Mouse (Mus musculus): ENCODE data around the gene Disc1.

Disc1 gene

DNA sequence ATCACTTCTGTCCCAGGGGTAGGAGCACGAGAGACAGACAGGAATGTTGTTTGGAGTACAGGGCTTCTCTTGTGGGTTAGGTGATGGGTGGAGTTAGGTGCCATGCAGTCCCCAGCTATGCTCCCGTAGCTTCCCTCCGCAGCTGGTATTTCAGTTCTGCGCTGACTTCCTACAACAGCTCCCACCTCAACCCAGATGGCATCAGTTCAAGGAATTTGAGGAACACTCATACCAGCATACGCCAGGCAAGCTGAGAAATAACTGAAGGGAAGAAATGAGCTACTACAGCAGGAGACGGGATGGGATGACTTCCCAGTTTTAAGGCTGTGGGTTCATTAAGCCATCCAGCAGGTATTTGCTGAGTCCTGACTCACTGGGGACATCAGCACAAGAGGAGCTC lies 76.8 kb downstream of the Disc1 start:
- DNase-seq = no peak

DNA sequence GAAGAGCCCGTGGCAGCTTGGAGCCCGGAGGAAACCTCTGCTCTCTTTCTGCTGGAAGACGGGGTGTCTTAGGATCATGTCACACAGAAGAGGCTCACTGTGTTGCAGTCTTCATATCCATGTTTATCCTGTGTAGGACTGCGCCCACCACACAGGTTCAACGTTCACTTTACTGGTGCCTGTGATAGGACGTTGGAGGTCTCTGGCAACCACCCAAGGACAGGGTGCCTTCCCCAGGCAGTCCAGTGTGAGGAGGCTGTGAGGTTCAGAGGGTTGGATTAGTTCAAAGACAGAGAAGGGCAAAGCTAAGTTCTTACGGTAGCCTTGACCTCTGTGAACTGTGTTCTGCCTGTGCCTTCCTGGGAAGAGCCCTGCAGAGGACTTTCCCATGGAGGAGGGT lies 77.3 kb downstream of the Disc1 start:
- no peak for DNase-seq

DNA sequence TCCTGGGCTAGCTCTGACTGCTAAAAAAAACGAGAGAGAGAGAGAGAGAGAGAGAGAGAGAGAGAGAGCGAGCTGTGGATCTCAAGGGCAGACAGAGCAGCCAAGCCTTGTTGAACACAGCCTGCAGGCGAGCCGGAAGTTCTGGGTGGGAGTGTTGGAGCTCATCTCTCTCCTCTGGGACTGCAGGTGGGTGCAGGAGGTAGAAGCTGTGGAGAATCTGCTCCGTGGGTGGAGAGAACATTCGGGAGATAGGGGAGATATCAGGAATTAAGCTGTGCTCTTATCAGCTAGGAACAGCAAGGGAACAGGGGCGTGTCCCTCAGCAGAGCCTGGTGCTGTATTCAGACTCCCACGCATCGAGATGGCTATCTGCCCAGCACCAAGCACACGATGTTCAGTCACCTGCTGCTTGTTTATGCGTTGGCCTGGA lies 79.7 kb downstream of the Disc1 start:
- DNase-seq = no peak

DNA sequence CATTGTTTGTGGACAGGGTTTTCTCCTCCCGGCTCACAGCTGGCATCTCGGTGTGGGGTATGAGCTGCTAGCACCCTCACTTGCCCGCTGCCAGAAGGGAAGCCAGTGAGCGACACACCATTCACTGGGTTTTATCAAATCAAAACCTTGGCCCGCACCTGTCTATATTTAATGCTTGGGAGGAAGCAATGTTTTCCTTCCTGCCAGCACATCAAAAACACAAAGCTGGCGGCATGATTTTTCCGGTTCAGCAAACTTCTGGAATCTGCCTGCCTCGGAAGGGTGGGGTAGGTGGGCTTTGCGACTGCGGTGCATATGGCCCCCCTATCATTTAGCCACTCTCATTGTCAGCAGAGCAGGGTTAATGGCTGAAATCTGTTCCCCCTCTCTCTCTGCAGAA lies 80.9 kb downstream of the Disc1 start:
- no peak for DNase-seq

DNA sequence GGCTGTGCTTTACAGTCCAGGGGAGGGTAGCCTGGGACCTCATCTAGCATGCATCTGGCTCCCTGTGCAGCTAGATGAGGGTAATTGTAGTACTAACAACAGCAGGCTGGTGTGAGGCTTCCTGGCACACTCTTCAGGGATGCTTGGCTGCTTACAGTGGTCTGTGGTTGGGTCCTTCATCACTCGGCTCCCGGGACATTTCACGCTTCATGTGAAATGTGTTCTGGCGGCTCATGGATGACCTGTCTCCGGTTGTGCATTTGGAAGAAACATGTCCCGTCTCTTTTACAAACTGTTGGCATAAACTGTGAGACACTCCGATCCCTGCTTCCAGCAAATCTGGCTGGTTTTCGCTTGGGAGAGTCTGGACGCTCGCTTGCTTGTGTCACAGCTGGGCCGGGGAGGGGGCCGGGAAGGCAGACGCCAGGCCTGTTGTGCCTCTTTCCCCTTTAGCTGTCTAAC lies 85.7 kb downstream of the Disc1 start:
- no peak for DNase-seq

DNA sequence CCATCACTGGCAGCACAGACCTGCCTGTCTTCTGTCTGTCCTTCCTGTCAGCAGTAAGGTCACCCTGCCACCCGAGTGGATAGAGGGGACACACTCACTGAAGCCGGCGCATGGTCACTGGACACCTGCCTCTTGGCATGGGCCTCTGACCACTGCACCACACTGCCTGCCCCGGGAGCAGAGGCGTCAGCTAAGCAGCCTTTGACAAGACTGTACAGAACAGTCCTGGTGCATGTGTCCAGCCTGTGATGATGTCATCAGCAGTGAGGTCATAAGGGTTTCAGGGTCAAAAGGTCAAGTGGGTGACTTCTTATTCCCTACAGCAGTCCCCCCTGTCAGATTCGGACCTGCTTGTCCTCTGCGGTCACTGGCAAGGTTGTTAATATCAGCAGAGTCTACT lies 87.0 kb downstream of the Disc1 start:
- DNase-seq = no peak

DNA sequence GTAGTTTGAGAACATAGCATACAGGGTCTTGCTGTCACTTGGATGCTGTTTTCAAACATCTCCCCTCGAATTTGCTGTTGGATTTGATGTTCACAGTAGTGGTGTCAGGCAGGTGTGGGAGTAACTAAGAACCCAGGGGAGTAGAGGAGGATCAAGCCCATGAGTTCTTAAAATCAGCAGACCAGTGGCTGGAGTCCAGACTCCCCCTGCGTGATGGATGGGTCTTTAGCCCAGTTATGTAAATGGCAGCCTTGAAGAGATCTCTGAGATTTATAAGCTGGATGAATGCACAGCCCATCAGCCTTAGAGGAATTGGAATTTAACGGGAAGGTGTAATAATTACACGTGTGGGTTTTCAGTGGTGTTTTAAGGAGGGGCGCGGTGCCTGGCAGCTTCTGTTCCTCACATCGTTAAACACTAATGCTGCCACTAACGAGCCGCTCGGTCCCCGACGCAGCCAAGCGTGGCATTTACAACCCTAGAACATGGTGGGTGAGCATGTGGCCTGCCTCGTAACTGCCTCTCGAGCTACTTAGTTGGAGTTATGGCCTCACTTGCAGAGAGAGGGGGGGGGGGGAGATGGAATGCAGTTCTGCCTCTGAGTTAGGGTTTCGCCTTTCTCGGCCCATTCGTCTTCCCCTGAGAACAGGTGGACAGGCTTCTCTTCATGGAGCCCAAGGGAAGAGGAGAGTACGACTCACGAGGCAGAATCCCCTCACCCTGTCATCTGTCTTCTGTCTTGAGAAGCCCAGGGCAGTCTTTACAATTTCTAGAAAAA lies 103.1 kb downstream of the Disc1 start:
- no peak for DNase-seq

DNA sequence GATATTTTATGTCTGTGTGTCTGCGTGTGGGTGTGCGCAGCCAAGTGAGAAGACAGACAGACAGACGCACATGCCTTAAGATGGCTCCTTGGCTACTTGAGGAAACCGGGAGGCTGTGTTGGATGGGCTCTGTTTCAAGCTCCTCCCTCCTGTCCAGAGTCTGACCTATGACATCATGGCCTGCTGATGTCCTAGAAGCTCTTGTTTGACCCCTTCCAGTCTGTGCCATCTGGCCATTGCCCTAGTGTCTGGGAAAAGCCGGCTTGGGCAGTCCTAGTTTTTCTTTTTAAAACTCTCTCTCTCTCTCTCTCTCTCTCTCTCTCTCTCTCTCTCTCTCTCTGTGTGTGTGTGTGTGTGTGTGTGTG lies 103.6 kb downstream of the Disc1 start:
- DNase-seq = no peak

DNA sequence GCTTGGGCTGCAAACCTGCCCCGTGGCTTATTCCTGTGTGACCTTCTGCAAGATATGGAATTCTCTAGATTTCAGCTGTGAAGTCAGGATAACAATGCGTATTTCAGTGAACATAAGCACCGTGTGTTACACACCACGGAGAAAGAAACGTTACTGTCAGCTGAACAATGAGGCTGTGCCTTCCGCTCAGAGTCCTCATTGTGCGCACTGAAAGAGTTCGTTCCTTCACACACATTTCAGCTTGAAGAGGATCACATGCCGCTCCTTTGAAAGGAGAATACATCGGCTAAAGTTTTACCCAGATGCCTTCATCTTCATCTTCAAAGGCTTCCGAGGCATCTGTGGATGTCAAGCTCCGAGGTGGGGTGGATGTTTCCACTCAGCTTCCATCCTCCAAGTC lies 105.4 kb downstream of the Disc1 start:
- no peak for DNase-seq

DNA sequence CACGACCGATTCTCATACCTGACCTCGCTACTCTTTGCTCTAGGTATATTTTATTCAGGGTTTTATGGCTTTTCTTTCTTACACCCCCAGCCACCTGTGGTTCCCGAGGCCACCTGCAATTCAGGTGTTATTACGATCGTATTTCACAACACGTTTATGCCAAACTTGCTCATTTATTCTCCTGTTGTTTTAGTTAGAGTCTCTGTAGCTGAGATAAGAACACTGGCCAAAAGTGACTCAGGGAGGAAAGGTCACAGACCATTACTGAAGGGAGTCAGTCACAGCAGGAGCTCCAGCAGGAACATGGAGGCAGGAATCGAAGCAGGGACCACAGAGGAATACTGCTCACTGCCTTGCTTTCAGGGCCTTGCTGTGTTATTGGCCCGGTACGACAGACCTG lies 109.5 kb downstream of the Disc1 start:
- no peak for DNase-seq

DNA sequence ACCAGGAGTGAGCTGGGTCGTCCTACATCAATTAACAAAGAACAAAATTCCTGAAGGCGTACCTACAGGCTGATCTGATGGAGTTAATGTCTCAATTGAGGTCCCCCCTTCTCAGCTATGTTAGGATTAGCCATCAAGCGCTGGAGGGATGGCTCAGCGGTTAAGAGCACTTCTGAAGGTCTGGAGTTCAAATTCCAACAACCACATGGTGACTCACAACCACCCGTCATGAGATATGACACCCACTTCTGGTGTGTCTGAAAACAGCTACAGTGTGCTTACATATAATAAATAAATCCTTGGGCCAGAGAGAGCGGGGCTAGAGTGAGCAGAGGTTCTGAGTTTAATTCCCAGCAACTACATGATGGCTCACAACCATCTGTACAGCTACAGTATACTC lies 109.9 kb downstream of the Disc1 start:
- DNase-seq = no peak

DNA sequence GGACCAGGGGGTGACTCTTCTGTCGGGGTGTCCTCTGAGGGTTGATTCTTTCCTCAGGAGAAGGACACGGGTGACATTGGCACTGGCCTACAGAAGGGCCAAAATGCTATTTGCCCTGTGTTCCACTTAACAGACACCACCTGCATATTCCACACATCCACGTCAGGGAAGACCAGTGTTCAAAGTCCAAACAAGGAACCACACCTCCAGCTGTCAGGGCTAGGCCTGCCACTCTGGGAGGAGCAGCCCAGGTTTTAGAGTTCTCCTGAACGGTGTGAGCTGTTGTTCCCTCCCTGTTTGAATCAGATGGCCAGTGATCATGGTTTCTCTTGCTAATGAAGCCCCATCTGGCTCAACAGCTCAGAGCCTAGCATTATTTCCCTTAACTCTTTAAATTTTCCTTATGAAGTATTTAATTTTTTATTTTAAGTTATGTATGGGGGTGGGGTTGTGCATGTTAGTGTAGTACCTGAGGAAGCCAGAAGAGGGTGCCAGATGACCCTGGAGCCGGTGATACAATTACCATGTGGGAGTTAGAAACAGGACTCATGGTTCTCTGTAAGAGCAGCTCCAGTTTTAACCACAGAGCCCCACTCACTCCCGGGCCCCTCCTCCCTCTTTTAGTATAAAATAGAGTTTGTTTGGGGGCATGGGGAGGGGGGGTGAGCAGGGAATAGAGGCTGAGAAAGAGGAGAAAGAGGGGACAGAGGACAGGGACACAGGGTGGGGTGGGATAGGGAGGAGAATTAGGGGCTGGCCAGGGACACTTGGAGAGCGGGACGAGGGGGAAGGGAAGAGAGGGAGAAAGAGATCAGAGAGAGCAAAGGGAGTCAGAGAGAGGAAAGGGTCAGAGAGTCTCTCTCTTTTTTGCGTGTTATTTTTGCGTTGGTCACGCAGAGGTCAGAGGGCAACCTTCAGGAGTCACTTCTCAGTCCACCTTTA lies 111.8 kb downstream of the Disc1 start:
- peak; percentile 34 to 46 for DNase-seq

DNA sequence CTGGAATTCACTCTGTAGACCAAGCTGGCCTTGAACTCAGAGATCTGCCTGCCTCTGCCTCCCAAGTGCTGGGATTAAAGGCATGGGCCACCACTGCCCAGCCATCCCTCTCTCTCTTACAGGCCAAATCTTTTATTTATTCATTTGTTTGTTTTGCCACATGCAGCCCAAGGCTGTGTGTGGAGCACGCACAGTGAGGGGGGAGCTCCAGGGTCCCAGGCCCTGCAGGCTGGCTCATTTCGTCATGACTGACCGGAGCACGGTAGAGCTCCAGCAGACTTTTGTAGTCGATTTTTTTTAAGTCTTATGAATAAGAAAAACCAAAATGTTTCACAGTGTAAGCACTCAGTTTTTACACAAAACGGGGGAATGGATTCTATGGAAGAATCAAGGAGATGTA lies 112.5 kb downstream of the Disc1 start:
- DNase-seq = no peak

DNA sequence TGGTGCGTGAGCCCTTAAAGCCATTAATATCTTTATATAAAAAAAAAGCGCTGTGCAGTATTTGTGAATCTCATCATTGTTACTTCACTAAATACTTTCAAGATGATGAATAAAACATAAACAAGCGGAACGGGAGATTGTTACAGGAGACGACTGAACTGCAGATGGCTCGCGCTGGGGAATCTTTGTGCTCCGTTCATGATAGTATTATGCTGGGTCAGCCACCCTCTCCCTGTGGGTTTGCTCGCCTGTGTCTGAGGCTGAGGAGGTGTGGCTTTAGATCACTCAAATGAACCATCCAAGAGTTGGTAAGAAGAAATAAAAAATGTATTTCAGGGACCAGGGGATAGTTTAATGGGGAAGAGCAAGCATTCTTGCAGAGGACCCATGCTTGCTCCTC lies 113.0 kb downstream of the Disc1 start:
- DNase-seq = no peak

DNA sequence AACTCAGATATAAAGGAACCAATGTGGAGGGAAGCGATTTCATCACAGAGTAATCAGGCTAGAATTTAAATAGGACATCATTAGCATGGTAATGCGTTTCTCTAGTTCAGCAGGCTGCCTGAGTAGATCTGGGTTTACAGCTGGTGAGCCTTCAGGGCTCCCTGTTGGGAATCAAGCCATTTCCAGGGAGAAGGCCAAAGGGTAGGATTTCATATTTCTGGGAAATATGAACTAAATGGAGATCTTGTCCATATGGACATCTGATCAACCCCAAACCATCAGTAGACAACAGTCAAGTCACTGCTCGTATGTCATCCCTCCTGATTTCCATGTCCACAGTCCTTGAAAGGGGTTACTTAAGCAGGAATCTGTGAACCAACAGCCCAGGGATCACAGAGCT lies 115.6 kb downstream of the Disc1 start:
- DNase-seq = no peak

DNA sequence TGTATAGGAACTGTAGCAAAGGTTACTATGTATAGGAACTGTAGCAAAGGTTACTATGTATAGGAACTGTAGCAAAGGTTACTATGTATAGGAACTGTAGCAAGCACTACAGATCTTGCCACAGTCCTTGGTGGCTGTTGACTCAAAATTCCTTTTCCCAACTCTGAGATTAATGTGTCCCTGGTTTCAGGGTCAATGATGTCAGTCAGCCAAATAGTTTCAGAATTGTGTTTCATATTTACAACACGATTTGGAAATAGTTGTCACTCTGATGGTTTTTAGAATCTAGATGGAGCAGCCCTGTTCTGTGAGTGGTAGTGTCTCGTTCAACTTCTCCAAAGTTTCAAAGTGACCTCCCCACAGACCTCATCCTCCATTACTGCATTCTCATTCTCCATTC lies 117.5 kb downstream of the Disc1 start:
- DNase-seq = no peak

DNA sequence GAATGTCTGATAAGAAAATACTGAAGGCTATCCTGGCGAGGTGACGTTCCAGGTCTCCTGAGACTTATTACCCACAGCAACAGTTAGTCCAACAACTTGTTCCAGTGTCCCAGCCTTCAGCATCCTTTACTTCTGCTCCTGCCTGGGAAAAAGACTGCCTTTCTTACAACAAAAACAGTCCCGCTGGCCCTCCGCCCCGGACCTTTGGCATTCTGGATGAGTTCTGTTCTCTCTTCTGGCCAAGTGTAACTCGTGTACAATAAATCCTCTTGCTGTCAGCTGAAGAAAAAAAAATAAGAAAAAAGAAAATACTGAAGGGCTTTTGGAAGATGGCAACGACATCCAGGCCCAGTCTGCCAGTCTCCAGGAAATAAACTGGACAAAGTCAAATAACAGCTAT lies 120.2 kb downstream of the Disc1 start:
- DNase-seq = no peak

DNA sequence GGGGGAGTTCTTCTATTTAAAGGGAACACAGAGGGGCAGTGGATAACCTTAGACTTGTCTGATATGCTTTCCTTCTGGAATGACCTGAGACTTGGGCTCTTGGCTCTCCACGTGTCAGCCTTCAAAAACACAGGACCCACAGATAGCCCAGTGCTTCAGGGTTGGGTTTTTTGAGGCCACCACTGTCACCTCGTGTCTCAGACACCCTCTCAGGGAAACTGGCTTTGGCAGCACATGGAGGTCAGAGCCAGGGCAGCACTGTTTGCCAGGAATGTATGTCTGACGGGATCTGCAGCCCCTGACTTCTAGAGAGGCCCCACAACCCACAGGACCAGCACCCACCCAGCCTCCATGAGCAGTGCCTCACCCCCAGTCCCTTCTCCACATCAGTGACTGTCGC lies 120.9 kb downstream of the Disc1 start:
- DNase-seq = no peak

DNA sequence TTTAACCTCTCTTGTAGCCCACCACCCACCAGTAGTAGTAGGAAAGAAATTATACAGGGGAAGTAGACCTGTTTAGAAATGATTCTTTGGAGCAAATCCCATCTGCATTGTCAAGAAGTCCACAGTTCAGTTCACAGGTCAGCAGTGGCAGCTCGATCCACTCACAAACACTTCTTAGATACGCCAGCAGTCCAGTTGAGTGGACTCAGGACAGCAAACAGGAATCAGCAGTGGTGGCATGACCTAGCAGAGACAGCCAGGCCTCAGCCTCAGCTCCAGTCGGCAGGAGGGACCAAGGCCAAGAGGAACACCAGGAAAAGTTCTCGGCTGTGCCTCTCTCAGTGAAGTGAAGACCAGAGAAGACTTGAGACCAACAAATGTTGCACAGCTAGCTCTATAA lies 121.7 kb downstream of the Disc1 start:
- DNase-seq = no peak

DNA sequence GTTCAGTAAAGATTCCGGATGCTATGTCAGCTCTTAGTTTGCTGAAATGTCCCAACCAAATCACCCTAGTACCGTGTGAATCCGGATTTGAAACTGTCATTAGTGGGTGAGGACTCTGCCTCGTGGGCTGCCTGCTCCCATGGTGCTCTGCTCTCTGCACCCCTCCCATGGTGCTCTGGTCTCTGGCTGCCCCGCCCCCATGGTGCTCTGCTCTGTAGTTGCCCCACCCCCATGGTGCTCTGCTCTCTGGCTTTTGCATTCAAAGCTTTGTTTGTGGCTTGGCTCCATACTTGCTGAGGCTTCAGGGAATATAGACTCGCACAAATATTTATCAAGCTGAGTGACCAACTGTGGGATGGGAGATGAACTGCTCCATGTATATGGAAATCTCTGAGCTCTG lies 123.1 kb downstream of the Disc1 start:
- no peak for DNase-seq

DNA sequence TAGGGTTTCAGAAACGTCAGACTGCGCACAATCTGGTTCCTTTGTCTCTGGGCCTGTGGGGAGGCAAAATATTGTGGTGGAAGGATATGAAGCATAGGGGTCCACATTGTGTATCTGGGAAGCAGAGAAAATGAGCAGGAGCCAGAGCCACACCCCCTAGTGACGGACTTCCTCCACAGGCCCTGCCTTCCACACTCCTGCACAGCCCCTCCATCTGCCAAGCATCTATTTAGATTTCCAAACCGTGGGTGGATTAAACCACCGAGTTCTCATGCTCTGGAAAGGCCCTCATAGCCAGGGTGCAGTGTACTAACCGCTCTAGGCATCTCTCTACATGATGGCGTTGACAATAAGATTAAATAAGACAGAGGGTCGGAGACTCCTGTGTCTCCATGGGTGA lies 124.0 kb downstream of the Disc1 start:
- DNase-seq = no peak

DNA sequence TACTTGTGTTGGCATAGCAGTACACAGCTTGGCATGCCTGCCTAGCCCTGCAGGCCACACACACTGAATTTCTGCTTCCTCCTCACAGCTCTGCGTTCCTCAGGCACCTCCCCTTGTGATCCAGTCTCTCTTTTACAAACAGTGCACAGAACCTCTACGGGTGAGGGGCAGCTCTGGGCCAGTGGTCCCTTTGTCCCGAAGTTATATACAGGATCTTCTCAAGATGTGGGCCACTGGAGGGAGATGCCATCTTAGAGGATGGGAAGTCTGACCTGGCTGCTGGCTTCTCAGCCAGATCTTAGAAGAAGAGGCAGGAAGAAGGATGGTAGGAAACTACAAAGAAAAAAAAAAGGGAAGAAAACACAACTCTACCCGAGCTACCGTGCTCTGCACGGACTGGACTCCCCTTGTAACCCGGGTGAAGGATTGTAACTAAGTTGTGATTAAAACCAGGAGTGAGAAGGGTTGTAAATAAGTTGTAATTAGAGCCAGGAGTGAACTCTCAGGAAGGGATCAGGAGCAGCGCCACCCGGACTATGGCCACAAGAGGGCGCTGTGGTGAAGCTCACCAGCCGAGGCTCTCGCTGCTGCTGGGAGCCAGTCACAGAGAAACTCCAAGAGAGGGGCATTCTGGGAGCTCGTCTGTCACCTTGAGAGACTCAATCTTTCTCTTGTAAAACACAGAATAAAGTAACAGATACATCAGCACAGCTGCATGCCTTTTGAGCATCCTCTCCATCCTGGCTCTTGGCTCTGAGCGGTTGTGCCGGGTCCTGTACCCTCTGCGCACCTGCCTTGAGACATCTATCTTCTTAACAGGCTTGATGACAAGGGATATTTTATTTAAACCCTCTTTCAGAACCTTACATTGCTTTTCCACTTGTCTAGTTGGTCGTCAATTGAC lies 129.8 kb downstream of the Disc1 start:
- DNase-seq = peak; percentile 71 to 79

DNA sequence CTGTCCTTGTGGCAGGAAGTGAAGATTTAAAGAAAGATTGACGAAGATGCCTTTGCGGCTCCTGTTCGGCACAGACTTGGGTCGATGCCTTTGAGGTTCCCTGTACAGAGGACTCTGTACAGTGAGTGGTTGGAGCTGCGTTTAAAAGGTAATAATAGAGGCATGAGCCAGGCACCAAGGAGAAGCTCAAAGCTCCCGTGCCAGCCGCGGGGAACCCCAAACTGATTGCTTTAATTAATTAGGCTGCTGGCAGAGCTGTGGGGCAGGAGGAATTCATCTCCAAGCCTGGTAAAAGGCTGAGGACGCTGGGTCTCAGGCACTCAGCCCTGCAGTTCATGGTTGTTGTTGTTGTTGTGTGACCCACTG lies 130.4 kb downstream of the Disc1 start:
- no peak for DNase-seq
